Mouse (Mus musculus) CH12.LX (cell line): ENCODE results near the gene A830018L16Rik.

ENCODE experiments used
- BHLHE40 ChIP-seq: IDR thresholded peaks from 2 replicates; pipeline ENCODE4 v1.6.1; 2011; ENCODE audit warnings: mild to moderate bottlenecking, low read depth, low read length, improper control_type of control experiment
- CHD2 ChIP-seq: IDR thresholded peaks from 2 replicates; pipeline ENCODE4 v1.6.1; 2011; ENCODE audit warnings: low read length, improper control_type of control experiment
- CTCF ChIP-seq, 2 experiments: IDR thresholded peaks in 1 of 2; conservative IDR thresholded peaks in 1 of 2; 2 replicates each; pipeline ENCODE4 v1.5.1; 2011 to 2012; ENCODE audit warnings: low read depth in 2 of 2, low read length in 2 of 2, improper control_type of control experiment in 1 of 2, inconsistent platforms in 1 of 2, mild to moderate bottlenecking in 1 of 2, moderate library complexity in 1 of 2
- EP300 ChIP-seq: IDR thresholded peaks from 2 replicates; pipeline ENCODE4 v1.6.1; 2011; ENCODE audit warnings: low read length, improper control_type of control experiment
- MYC ChIP-seq: IDR thresholded peaks from 2 replicates; pipeline ENCODE4 v1.6.1; 2011; ENCODE audit warnings: low read depth, mild to moderate bottlenecking, improper control_type of control experiment, low read length
- POLR2A ChIP-seq: IDR thresholded peaks from 2 replicates; pipeline ENCODE4 v1.6.1; 2011; ENCODE audit warnings: low read depth, mild to moderate bottlenecking, improper control_type of control experiment, low read length
- POLR2AphosphoS2 ChIP-seq: IDR thresholded peaks from 2 replicates; pipeline ENCODE4 v1.6.1; 2011; ENCODE audit warnings: low read depth, low read length, improper control_type of control experiment
- USF1 ChIP-seq: IDR thresholded peaks from 2 replicates; pipeline ENCODE4 v1.6.1; 2014; ENCODE audit warnings: low read depth, mild to moderate bottlenecking, inconsistent platforms, low read length, improper control_type of control experiment

DNA sequence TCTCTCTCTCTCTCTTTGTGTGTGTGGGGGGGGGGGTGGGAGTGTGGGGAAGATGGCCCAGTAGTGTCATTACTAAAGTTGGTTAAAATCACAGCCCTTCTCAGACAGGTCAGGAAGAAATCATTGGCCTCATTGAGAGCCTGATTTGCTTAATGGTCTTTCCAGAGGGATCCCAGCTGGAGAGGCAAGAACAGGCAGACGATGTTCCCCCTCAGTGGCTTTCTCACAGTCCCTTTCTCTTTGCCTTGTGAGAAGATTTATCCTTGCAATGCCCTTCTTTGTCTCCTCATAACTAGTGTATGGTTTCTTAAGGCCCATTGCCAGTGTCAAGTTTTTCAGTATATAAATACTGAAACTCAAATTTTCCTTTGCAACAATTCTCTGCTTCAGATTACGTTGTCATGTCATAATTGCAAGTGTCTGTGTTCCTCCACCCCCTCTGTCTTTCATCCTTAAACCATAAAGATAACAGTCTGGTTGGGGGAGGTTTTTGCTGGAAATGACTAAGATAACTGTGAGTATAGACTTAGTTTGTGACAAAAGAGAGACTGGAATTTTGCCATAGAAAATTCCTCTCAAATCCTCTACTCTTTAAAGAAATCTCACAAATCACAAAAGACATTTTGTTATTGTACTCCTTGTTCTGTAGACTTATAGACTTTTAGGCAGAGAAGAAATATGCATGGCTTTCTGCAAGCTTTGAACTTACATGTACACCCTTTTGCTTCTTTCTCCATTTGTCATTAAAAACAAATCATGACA lies 595.1 kb downstream of the A830018L16Rik start:
- no peak for TF ChIP-seq POLR2A
- TF ChIP-seq USF1, result no peak
- TF ChIP-seq POLR2AphosphoS2, result no peak
- no peak for TF ChIP-seq CHD2
- TF ChIP-seq MYC, result no peak
- no peak for TF ChIP-seq EP300
- no peak for TF ChIP-seq CTCF (conservative IDR thresholded peaks at IDR 0.05 in 1 of 2, IDR thresholded peaks at IDR 0.05 in 1 of 2; ENCODE audit: low read depth in 2 of 2, low read length in 2 of 2)
- TF ChIP-seq BHLHE40, result no peak
